ENCODE assay signal across 25 mouse cellular contexts in genomic region chr7:66323252-66324015, GRCm38 (mm10). TPM values are rescaled to one million over a fixed set of nuclear protein-coding genes. Genes with fewer than 3 reads are reported as not detected.
DNase-seq lines count a peak whose midpoint lies in the region; ATAC-seq lines count a peak whose summit lies in the region.
"Had no signal": no experiment of that assay in that cellular context is flagged by ENCODE, and none has a peak within 500 bp of the region (broad histone marks: within the 10 kb centered on the region; RNA-seq: fewer than 3 reads in every experiment).

No protein-coding gene starts in this region.

- no peak overlapping the region for H3K4me2 ChIP-seq in kidney, embryonic 16.5 days (replicated peaks; ENCODE audit: low read depth, low read length)
- H3K4me2 ChIP-seq: embryonic facial prominence, embryonic 15.5 days; forebrain, embryonic 13.5 days; heart, embryonic 15.5 days; hindbrain, embryonic 13.5 days; neural tube, embryonic 12.5 days; stomach, embryonic 15.5 days had no signal

- no peaks in the 10 kb centered on the region for H3K9me3 ChIP-seq in kidney, embryonic 16.5 days (ENCODE audit: low read length)
- H3K9me3 ChIP-seq: embryonic facial prominence, embryonic 15.5 days; heart, embryonic 15.5 days; hindbrain, embryonic 13.5 days; neural tube, embryonic 12.5 days; stomach, embryonic 15.5 days had no signal

- WGBS in kidney, embryonic 16.5 days, result 63% methylated on average over 9 of the region's 9 CpGs

- no peak overlapping the region for H3K9ac ChIP-seq in kidney, embryonic 16.5 days (replicated peaks; ENCODE audit: low read length)
- H3K9ac ChIP-seq: embryonic facial prominence, embryonic 15.5 days; forebrain, embryonic 13.5 days; heart, embryonic 15.5 days; hindbrain, embryonic 13.5 days; neural tube, embryonic 12.5 days; stomach, embryonic 15.5 days had no signal

- H3K27ac ChIP-seq in kidney, embryonic 16.5 days (ENCODE audit: low read length), result peak overlapping the region; percentile 43; the same call in 1 of the 2 replicates
- H3K27ac ChIP-seq: embryonic facial prominence, embryonic 15.5 days; forebrain, embryonic 13.5 days; heart, embryonic 15.5 days; hindbrain, embryonic 13.5 days; left cerebral cortex, adult 2 months; neural tube, embryonic 12.5 days; stomach, embryonic 15.5 days had no signal

- peaks cover 3% of the 10 kb centered on the region; the same call in 1 of the 2 replicates for H3K36me3 ChIP-seq in kidney, embryonic 16.5 days (ENCODE audit: insufficient read depth, low read length)
- H3K36me3 ChIP-seq: embryonic facial prominence, embryonic 15.5 days; heart, embryonic 15.5 days; hindbrain, embryonic 13.5 days; neural tube, embryonic 12.5 days; stomach, embryonic 15.5 days had no signal

- peaks cover 16% of the 10 kb centered on the region for H3K4me1 ChIP-seq in kidney, embryonic 16.5 days (ENCODE audit: insufficient read depth, low read length)
- H3K4me1 ChIP-seq: stomach, embryonic 15.5 days had no signal

- H3K4me3 ChIP-seq in kidney, embryonic 16.5 days (ENCODE audit: low read length), result no peak overlapping the region
- H3K4me3 ChIP-seq: embryonic facial prominence, embryonic 15.5 days; forebrain, embryonic 13.5 days; heart, embryonic 15.5 days; hindbrain, embryonic 13.5 days; left cerebral cortex, adult 2 months; neural tube, embryonic 12.5 days; stomach, embryonic 15.5 days had no signal

- ATAC-seq in kidney, embryonic 16.5 days (ENCODE audit: low FRiP score, low TSS enrichment), result no peak
- no peak for ATAC-seq in erythroblast, adult 5-6 weeks (replicated peaks; ENCODE audit: low FRiP score, poor library complexity, severe bottlenecking)
- ATAC-seq: forebrain, embryonic 13.5 days had no signal

- DNase-seq in heart, adult 11 months, result peak; percentile 97
- DNase-seq in heart, postnatal 4 days, result no peak
- DNase-seq in kidney, adult 11 months, result no peak
- DNase-seq in 416B (ENCODE audit: low read depth), result peak; percentile 53
- DNase-seq in gastrocnemius, adult 8-10 months (ENCODE audit: low spot score in 2 of 2), result peak; percentile 18 to 54
- no peak for DNase-seq in cerebellum, adult 8-10 months
- DNase-seq: adrenal gland, postnatal 14 days; B cell, adult 2 months; cerebellum, postnatal 10 days; embryo, embryonic 11 days; kidney, postnatal 10 days; thymus, postnatal 14 days had no signal

- H3K27me3 ChIP-seq in kidney, embryonic 16.5 days (ENCODE audit: insufficient read depth, low read length), result no peaks in the 10 kb centered on the region
- H3K27me3 ChIP-seq: embryonic facial prominence, embryonic 15.5 days; forebrain, embryonic 13.5 days; heart, embryonic 15.5 days; hindbrain, embryonic 13.5 days; neural tube, embryonic 12.5 days; stomach, embryonic 15.5 days had no signal

RNA-seq across cellular contexts. Expression of gene Gm10974, which starts 42.3 kb away (rescaled TPM):
- not detected for total RNA-seq in heart, postnatal 4 days (2021)
- polyA plus RNA-seq in kidney, embryonic 16.5 days (2015; fragmentation: Nextera tagmentation; extraction: Ambion mirVana), result not detected in 2 replicates
- total RNA-seq in gastrocnemius, adult 8-10 months (2022), result not detected
- total RNA-seq in erythroblast, adult 5-6 weeks (2015; ENCODE audit: low replicate concordance), result not detected in 2 replicates
- not detected in 2 replicates for total RNA-seq in erythroblast, adult 5-6 weeks (2017; ENCODE audit: low replicate concordance)
- total RNA-seq: adrenal gland, postnatal 14 days; left cerebral cortex, adult 2 months; megakaryocyte-erythroid progenitor cell, adult 5-6 weeks had no signal
- polyA plus RNA-seq: embryonic facial prominence, embryonic 15.5 days; forebrain, embryonic 13.5 days; heart, embryonic 15.5 days; hindbrain, embryonic 13.5 days; intestine, embryonic 14.5 days; limb, embryonic 11.5 days; neural tube, embryonic 12.5 days; spleen, adult 2 months; stomach, embryonic 15.5 days had no signal

Comparison
In these comparisons a context has a peak if more than half of its experiments do, and no peak if none do; other contexts are left out.
1. DNase-seq: peak in heart, adult 11 months (single experiment), 416B (single experiment) and gastrocnemius, adult 8-10 months (2 of 2); none in heart, postnatal 4 days (single experiment), kidney, adult 11 months (single experiment) and cerebellum, adult 8-10 months (single experiment).